Mouse (Mus musculus) v-Abl transformed pro-B cells (cell line): Measurements from ENCODE around the gene Trim9.

ENCODE experiments used
- in situ Hi-C, 2 experiments: fragments of 400-800 bp; cut with MboI; formaldehyde crosslinking; loops; one replicate each; pipeline ENCODE4 v1.15.1; 2025; ENCODE audit not compliant: unreplicated experiment in 2 of 2

Gene Trim9

GRCm38 (mm10) chr12:70326393-70326792 lies 21.0 kb downstream of the Trim9 start:
- in situ Hi-C loops: no loop called here

DNA sequence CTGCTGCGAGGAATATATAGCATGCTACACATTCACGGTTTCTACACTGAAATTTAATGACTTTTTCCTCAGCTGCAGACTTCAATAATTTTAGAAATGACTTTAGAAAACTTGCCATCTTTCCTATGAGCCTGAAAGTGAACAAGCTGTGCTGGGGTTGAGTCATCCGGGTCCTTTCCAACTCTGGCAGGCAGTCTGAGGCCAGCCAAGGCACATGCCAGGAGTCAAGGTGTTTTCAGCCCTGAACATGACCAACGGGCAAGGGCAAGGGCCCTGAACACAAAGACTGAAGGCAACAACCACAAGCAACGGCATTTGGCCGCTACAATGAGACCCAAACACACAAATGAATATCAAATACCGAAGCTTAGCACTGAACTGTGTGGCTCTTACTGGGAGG lies 21.6 kb downstream of the Trim9 start:
- in situ Hi-C loops: no loop called here

GRCm38 (mm10) chr12:70322790-70323189 lies 24.6 kb downstream of the Trim9 start:
- in situ Hi-C loops: no loop called here

GRCm38 (mm10) chr12:70316147-70316546 lies 31.3 kb downstream of the Trim9 start:
- in situ Hi-C loops: no loop called here

GRCm38 (mm10) chr12:70307881-70308280 lies 39.5 kb downstream of the Trim9 start:
- in situ Hi-C loops: no loop called here

GRCm38 (mm10) chr12:70307062-70307461 lies 40.4 kb downstream of the Trim9 start:
- in situ Hi-C loops: no loop called here

- in situ Hi-C loops: no loop called here
Measured at GRCm38 (mm10) chr12:70304014-70304413, 43.4 kb downstream of the Trim9 start.

- in situ Hi-C loops: no loop called here
Measured at GRCm38 (mm10) chr12:70303525-70303924, 43.9 kb downstream of the Trim9 start.

- in situ Hi-C loops: no loop called here
Measured at GRCm38 (mm10) chr12:70302022-70302720, 45.2 kb downstream of the Trim9 start.

- in situ Hi-C loops: no loop called here
Measured at GRCm38 (mm10) chr12:70293927-70294684, 53.3 kb downstream of the Trim9 start.

DNA sequence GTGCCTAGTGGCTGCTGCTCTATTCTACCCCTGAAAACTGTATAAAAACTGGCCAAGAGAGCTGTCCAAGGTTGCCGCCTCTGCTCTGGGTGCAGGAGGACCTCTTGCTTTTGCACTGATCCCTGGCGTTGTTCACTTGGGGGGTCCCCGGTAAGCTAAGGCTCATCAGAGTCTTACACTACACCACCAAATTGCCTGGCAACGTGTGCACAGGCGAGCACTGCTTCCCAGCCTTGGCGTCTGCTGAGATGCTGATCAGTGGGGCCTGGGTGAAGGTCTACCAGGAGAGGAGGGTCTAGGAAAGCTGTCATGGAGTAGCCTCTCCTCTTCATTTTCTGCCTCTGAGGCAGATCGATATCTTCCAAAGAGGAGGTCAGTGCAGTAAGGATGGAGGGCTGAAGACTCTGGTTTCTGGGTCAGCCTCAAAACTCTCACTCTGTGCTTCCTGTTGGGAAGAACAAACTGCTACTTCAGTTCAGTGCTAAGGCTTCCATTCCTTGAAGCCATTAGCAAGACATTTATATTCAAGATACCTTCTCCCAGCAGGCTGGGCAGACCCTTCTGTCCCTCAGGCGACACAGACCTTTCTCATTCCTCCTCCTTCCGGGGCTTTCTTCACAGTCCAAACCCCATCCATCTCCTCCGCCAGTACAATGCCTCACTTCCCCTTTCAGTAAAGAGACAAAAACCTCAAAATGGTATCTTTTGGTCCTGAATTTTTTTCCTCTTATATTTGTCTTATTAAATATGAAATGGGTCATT lies 54.1 kb downstream of the Trim9 start:
- in situ Hi-C loops: no loop called here

DNA sequence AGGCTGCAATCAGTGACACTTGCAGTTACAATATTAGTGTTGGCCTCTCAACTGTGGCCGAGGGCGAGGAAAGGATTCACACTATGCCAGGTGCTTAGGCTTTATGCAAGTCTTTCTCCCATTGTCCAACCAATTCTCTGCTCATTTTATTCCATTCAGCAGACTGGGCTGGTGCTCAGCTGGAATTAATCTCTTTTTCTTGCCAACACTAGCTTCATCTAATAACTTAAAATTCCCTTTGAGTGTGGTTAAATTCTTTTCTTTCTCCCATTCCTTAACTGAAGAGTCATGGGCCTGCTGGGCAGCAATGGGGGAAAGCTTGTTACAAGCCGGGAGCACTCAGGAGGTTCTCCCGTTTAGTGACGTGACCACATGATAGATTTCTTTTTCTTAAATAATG lies 61.9 kb downstream of the Trim9 start:
- in situ Hi-C loops: no loop called here

DNA sequence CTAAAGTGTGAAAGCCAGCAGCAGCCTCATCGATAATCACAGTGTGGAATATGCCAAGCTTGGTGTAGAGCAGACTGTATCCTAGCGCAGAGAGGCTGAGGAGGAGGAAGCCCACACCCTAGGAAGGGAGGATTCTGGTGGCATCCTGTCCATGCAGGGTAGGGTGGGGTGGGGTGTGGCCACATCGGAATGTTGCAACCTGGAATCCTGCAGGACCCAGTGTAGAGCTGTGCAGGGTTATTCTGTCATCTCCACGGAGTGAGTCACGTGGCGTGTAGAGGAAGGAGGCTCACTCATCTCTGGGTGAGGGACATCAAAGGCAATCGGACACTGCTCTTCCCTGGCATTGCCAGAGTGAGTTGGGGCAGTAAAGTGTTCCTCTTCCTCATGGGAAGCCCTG lies 62.4 kb downstream of the Trim9 start:
- in situ Hi-C loops: no loop called here

DNA sequence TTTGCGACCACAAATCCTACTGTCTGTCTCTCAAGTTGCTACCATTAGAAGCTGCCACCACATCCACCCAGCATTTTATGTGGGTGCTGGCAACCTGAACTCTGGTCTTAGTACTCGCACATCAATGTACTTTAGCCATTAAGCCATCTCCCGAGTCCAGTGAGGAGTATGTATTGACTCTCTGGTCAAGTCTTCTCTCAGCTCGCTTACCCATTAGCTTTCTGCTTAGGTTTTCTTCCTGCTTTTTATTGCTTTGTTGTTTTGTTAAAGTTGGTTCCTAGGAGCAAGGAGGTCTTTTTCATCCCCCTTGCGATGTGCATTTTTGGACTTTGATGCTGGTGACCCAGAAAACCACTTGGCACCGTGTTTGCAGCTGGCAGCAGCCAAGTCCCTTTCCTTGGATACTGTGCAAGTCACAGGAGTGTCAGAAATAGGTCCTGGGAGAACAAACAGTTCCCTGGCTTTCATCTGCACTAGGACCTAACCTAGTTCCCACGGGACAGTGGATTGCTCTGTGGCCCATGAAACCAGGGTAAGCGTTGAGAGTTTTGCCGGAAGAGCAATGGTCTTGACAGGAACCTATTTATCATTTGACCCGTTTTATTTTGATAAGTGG lies 64.2 kb downstream of the Trim9 start:
- in situ Hi-C loops: no loop called here

GRCm38 (mm10) chr12:70280930-70281329 lies 66.5 kb downstream of the Trim9 start:
- in situ Hi-C loops: no loop called here

DNA sequence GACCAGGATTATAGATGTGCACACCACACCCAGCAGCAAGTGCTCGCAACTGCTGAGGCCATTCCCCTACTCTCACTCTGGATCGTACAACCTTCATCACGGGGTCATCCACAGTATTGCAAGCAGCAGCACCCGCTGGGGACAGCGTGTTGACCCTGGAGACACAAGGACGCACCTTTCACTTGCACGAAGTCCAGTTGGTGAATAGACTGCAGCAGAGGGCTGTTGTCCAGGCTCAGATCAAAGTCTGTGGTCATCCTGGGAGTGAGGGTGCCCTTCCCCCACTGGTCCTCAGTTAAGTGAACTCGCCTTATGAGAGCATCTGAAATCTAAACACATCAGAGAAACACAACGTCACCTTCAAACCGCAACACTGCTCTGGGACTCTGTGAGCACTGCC lies 67.0 kb downstream of the Trim9 start:
- in situ Hi-C loops: no loop called here

DNA sequence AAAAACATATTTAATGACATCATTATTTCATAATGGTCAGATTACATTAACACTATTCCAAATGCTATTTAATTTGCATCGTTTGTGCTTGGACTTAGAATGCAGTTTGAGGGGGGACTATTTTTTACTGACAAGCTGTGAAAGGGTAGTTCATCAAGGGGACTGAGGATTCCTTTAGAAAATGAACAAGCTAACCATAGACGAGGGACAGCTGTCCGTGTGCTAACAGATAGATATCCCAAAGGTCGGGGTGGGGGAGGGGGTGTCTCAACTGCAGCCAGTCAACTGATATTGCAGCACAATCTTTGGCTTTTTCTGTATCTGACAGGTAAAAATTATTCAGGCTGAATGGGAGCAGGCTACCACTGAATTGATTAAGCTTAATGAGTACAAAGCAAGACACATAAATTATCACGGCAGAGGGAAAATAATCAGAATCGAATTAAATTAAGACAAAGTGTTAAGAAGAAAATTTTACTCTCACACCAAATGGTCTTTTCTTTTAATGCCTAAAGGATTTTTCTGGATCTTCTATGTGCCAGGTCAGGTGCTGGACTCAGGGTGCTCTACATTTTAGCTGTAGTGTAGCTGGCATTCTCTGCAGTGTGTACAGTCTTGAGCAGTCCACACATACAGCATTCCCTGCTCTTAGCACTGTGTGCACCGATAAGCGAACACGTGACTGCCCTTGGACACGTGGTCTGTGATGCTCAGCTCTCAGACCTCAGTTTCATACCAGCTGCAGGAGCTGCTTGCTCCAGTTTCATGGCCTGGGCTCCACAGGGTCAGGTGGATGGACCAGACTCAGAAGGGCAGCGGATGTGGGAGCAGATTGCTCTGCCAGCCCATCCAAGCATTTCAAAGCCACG lies 70.1 kb downstream of the Trim9 start:
- in situ Hi-C loops: no loop called here

DNA sequence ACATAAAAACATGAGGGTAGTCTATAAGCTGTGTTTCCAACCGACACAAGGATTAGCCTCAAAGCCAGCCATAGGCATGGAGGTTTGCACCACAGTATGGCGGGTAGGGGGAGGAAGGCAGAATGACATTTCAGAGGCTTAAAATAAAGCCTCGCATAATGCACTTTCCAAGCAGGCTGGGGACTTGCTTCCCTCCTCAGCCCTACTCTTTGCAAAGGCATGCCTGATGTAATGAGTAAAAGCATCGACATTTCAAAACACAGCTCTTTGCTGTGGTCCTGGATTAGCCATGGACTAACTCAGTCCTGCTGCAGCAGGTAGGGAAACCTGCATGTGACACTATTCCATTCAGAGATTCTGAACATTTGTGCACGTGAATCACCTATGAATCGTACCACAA lies 77.7 kb downstream of the Trim9 start:
- in situ Hi-C loops: no loop called here

GRCm38 (mm10) chr12:70267314-70267713 lies 80.1 kb downstream of the Trim9 start:
- in situ Hi-C loops: no loop called here

GRCm38 (mm10) chr12:70266494-70266931 lies 80.9 kb downstream of the Trim9 start:
- in situ Hi-C loops: no loop called here
